Comparison of ENCODE assay signal across 8 mouse cellular contexts in the genomic region with DNA sequence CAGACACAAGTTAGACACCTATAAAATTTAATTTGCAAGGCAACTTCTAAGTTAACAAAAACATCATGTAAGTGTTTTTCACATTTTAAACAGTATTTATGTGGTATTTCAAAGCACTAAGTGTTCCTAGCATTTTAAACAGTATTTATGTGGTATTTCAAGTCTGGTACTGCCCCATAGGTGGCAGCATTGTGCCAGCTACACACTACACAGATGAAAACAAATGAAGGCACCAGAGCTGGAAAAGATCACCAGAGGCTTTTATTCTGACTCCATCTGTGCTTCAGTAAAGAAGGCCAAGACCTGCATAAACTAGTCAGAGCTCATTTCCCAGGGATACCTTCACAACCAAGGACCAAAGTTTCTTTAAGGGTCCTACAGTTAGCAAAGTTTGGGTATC. TPM values are rescaled to one million over a fixed set of nuclear protein-coding genes. Genes with fewer than 3 reads are reported as not detected.
DNase-seq lines count a peak whose midpoint lies in the region; ATAC-seq and TF ChIP-seq lines count a peak whose summit lies in the region.
"Had no signal": no experiment of that assay in that cellular context is flagged by ENCODE, and none has a peak within 500 bp of the region (broad histone marks: within the 10 kb centered on the region; RNA-seq: fewer than 3 reads in every experiment).

No protein-coding gene starts in this region.

- H3K9ac ChIP-seq in forebrain, embryonic 14.5 days (ENCODE audit: low read length): no peak overlapping the region
- no peak overlapping the region for H3K9ac ChIP-seq in hindbrain, embryonic 12.5 days
- no peak overlapping the region for H3K9ac ChIP-seq in lung, embryonic 14.5 days

- no peak overlapping the region for H3K4me3 ChIP-seq in forebrain, embryonic 14.5 days (ENCODE audit: low read depth, low read length)
- no peak overlapping the region for H3K4me3 ChIP-seq in hindbrain, embryonic 12.5 days
- H3K4me3 ChIP-seq in lung, embryonic 14.5 days (ENCODE audit: low read depth, low read length): no peak overlapping the region

- no peaks in the 10 kb centered on the region for H3K27me3 ChIP-seq in forebrain, embryonic 14.5 days (replicated peaks; ENCODE audit: control insufficient read depth, insufficient read depth, low read length)
- no peaks in the 10 kb centered on the region for H3K27me3 ChIP-seq in hindbrain, embryonic 12.5 days
- H3K27me3 ChIP-seq in lung, embryonic 14.5 days (ENCODE audit: insufficient read depth, low read length): no peaks in the 10 kb centered on the region

- H3K4me2 ChIP-seq in forebrain, embryonic 14.5 days (ENCODE audit: low read length): no peak overlapping the region
- no peak overlapping the region for H3K4me2 ChIP-seq in hindbrain, embryonic 12.5 days (replicated peaks)
- no peak overlapping the region for H3K4me2 ChIP-seq in lung, embryonic 14.5 days

- peak; percentile 84 for TF ChIP-seq CTCF in lung, embryonic 14.5 days (IDR thresholded peaks at IDR 0.05; ENCODE audit: low read depth)

- H3K9me3 ChIP-seq in forebrain, embryonic 14.5 days (replicated peaks; ENCODE audit: control insufficient read depth, low read length): no peaks in the 10 kb centered on the region
- H3K9me3 ChIP-seq in hindbrain, embryonic 12.5 days (replicated peaks): no peaks in the 10 kb centered on the region
- no peaks in the 10 kb centered on the region for H3K9me3 ChIP-seq in lung, embryonic 14.5 days (ENCODE audit: low read depth, low read length)

- peak; percentile 86 for ATAC-seq in forebrain, embryonic 14.5 days
- ATAC-seq in hindbrain, embryonic 12.5 days (ENCODE audit: low FRiP score): peak; percentile 83
- peak; percentile 86 for ATAC-seq in lung, embryonic 14.5 days (ENCODE audit: insufficient read depth)

- H3K27ac ChIP-seq in forebrain, embryonic 14.5 days (ENCODE audit: low read depth, low read length): no peak overlapping the region
- no peak overlapping the region for H3K27ac ChIP-seq in hindbrain, embryonic 12.5 days
- no peak overlapping the region for H3K27ac ChIP-seq in lung, embryonic 14.5 days (ENCODE audit: low read depth)
- H3K27ac ChIP-seq: macrophage had no signal

- DNase-seq in R1 (ENCODE audit: low read depth, low spot score): peak; percentile 67
- DNase-seq in cerebellum, adult 11-12 months: peak; percentile 70
- peak; percentile 91 for DNase-seq in forebrain, embryonic 14.5 days (ENCODE audit: low spot score)
- peak; percentile 56 to 81 for DNase-seq in layer of hippocampus, adult 8-10 months (ENCODE audit: low spot score in 2 of 2)
- DNase-seq in lung, embryonic 14.5 days: peak; percentile 89
- peak; percentile 41 for DNase-seq in ovary, postnatal 36 days (ENCODE audit: low spot score)

- no peaks in the 10 kb centered on the region for H3K36me3 ChIP-seq in forebrain, embryonic 14.5 days (ENCODE audit: control insufficient read depth, insufficient read depth, low read length)
- H3K36me3 ChIP-seq in hindbrain, embryonic 12.5 days: no peaks in the 10 kb centered on the region
- H3K36me3 ChIP-seq in lung, embryonic 14.5 days (ENCODE audit: insufficient read depth): no peaks in the 10 kb centered on the region

- no peaks in the 10 kb centered on the region for H3K4me1 ChIP-seq in forebrain, embryonic 14.5 days (ENCODE audit: control insufficient read depth, insufficient read depth, low read length)
- H3K4me1 ChIP-seq in hindbrain, embryonic 12.5 days: 0 out of 2 replicates have a peak, but pooled peaks cover 3% of the 10 kb centered on the region
- no peaks in the 10 kb centered on the region for H3K4me1 ChIP-seq in lung, embryonic 14.5 days (ENCODE audit: insufficient read depth)

RNA-seq across cellular contexts. Expression of a gene that starts 7.6 kb away (rescaled TPM):
- 69.4 and 69.7 TPM in 2 replicates for polyA plus RNA-seq in forebrain, embryonic 14.5 days (2014; fragmentation: Nextera tagmentation; extraction: Ambion mirVana)
- 49.7 and 54.3 TPM in 2 replicates for polyA plus RNA-seq in hindbrain, embryonic 12.5 days (2016; fragmentation: Nextera tagmentation; extraction: Ambion mirVana)
- 10 to 100 TPM; 11.3 to 16.5 (median 13.0) TPM for total RNA-seq in layer of hippocampus, adult 8-10 months (2022)
- polyA plus RNA-seq in lung, embryonic 14.5 days (2014; fragmentation: Nextera tagmentation; extraction: Ambion mirVana): 92.3 and 94.1 TPM in 2 replicates

RNA-seq across cellular contexts. Expression of a gene that starts 25.5 kb away (rescaled TPM):
- 128 and 139 TPM in 2 replicates for polyA plus RNA-seq in forebrain, embryonic 14.5 days (2014; fragmentation: Nextera tagmentation; extraction: Ambion mirVana)
- 93.9 and 95.8 TPM in 2 replicates for polyA plus RNA-seq in hindbrain, embryonic 12.5 days (2016; fragmentation: Nextera tagmentation; extraction: Ambion mirVana)
- total RNA-seq in layer of hippocampus, adult 8-10 months (2022): 100 to 1,000 TPM in 1 of 4 experiments, 10 to 100 TPM in 3; 83.8 to 108 (median 94.2) TPM
- 72.2 and 80.2 TPM in 2 replicates for polyA plus RNA-seq in lung, embryonic 14.5 days (2014; fragmentation: Nextera tagmentation; extraction: Ambion mirVana)

Comparison
In these comparisons a context has a peak if more than half of its experiments do, and no peak if none do; other contexts are left out.
1. DNase-seq: peak in every context shown above with its lines; median percentile 91 in forebrain, embryonic 14.5 days; 89 in lung, embryonic 14.5 days; 70 in cerebellum, adult 11-12 months; 68 in layer of hippocampus, adult 8-10 months; 67 in R1; 41 in ovary, postnatal 36 days.